Mouse (Mus musculus) c-Kit-negative CD71-positive TER-119-positive erythroid progenitor cells, embryonic 14.5 days (primary cell): ENCODE data around the gene Kif3a.

Experiments used
- DNase-seq: peaks from one replicate; pipeline ENCODE4 v3.0.0-alpha.2; 2013; ENCODE audit warnings: low read depth, low spot score

The Kif3a gene

GRCm38 (mm10) chr11:53567224-53568014 lies at the start of gene Kif3a:
Gene Kif3a (plus strand): TSS chr11:53567379.
- DNase-seq, result peak; percentile 95

GRCm38 (mm10) chr11:53518759-53519158 lies 48.4 kb upstream of the Kif3a start:
- peak; percentile 19 for DNase-seq

GRCm38 (mm10) chr11:53519207-53520121 lies 47.7 kb upstream of the Kif3a start, which contains the start of gene Sept8:
Gene Sept8 (plus strand): TSS chr11:53519257.
- peak; percentile 66 for DNase-seq

DNA sequence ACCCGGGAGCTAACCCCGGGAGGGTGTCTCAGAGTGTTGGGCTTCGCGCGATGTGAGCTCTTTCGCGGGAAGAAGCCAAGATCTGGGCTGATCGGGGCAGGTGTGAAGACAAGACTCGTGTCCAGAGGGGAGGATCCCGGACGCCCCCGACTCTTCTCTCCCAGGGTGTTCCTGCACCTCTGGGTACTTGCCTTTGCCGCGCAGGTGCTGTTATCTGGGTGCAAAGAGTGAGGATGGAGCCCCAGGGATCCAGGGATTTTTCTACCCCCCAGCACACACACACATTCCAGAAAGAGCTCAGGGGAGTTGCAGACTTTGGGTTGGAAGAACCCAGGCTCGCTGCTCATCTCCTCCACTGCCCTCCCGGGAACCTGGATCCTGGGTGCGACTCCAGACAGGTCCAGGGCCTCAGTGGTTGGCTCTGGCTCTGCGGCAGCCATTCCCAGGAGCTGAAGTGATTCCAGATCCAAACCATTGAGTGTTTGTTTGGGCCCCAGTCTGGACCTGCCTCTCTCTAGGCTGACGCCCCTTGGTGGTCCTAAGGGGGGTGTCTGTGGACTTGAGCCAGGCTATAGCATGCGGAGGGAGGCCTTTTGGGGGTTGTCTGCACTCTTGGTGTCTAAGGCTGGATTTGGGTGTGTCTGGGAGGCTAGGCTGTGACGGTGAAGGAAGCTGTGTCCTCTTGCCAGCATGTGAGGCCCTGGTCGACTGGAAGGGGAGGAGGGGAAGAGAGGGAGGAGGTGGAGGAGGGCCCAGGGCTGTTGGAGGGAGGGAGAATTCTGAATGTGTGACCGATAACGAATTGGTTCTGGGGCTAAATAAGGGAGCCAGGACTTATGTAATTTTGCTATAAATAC lies 46.8 kb upstream of the Kif3a start:
- DNase-seq, result peak; percentile 62

DNA sequence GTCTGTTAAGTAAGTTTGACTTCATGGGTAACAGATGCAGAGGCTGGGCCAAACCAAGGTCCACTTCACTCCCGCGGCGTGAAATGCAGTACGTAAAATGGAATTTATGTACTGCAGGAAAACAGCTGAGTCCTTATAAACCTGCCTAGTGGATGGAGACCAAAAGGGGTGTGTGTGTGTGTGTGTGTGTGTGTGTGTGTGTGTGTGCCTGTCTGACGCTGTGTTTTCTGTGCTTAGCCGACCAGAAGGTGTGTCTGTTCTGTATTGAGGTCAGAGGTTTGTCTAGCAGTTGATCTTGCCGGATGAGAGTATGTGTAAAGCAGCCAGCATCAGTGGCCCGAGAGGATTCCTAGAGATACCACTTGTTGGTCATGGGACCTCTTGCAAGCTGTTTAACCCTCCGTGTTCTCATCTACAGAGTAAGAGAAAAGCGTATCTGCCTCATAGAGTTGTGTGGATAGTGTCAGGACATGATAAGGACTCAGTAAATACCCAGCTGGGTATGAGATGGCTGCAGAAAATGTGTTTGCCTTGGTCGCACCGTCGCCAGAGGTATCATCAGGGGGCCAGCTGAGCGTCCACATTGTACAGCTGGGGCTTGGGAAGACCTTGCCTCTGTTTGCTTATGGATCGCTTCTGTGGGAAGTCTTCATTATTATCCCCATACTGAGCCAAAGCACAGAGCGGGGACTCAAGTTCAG lies 45.9 kb upstream of the Kif3a start:
- DNase-seq, result peak; percentile 29

DNA sequence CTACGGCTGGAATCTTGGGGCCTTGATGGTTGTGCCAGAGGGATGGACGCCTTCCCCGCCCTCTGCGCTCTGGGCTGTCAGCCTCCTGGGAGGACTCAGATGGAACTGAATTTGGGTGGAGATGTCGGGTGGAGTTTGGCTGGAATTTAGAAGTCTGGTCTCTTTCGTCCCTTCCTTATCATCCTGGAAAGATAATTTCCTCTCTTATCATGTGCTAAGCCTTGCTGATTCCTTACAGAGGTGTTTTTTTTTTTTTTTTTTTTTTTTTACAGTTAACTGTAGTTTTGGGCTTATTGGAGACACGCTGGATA lies 45.4 kb upstream of the Kif3a start:
- DNase-seq, result peak; percentile 56

DNA sequence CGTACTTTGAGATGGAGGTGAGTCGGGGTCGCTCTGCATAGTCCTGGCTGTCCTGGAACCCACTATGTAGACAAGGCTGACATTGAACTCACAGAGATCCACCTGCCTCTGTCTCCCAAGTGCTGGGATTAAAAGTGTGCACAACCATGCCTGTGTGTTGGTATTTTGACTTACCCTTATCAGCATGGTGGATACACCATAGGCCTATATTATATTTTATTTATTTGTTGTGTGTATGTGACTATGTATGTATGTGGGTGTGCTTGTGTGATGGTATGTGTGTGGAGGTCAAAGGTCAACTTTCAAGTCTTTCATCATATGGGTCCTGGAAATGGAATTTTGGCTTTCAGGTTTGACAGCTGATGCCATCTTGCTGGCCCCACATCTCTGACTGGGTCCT lies 44.8 kb upstream of the Kif3a start:
- no peak for DNase-seq

DNA sequence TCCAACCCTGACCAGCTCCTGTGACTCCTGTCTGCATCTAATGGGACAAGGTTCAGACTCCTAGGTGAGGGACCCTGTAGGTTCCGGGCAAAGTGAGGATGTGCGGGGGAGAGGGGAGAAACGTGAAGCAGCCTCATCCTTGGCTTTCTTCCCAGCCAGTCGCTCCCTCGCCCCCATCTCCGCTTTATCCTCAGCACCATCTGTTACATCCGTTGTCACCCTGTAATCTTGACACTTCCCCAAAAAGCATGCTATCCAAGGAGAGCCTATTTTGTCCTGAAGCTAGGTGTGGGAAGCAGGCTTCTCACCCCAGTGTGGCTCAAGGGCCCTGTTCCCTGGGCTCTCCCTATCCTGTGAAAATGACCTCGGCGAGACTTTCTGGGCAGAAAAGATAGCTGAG lies 44.2 kb upstream of the Kif3a start:
- DNase-seq, result no peak

DNA sequence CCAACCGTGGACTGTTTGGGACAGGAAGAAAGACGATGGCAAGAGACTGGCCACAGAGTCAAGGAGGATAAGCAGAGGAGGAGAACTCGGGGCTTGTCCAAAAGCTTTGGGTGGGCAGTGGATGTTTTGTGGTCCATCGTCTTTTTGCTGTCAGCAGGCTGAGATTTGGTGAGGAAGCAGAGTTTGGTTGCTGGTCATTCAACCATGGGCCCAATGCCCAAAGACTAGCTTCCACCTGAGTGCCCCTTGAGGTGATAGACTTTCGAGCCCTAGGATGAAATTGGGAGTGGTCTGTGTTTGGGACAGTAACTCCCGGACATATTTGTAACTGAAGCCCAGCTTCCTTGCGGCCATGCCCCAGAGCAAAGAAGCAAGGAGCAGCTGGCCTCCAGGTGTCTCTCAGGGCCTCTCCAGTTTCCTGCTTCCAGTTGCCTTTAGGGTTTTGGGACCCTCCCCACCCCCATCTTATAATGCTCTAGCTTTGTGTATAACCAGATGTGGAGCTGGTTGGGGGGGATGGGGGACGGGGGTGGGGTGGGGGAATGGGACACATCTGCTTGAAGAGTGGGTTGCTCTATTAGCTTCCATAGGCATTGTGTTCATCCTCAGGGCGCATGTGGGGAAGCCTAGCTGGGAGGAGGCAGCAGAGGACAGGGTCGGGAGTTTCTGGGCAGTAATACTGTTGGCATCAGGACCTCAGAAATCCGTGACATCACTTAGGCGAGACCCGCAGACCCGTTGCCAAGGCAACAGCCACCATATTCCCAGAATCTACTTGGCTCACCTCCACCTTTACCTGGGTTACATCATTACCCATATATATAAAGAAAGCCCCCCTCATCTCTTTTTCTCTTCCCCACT lies 43.4 kb upstream of the Kif3a start:
- DNase-seq, result no peak

- no peak for DNase-seq
Observed at GRCm38 (mm10) chr11:53524905-53525304, 42.3 kb upstream of the Kif3a start.

GRCm38 (mm10) chr11:53525461-53525860 lies 41.7 kb upstream of the Kif3a start:
- DNase-seq, result no peak

DNA sequence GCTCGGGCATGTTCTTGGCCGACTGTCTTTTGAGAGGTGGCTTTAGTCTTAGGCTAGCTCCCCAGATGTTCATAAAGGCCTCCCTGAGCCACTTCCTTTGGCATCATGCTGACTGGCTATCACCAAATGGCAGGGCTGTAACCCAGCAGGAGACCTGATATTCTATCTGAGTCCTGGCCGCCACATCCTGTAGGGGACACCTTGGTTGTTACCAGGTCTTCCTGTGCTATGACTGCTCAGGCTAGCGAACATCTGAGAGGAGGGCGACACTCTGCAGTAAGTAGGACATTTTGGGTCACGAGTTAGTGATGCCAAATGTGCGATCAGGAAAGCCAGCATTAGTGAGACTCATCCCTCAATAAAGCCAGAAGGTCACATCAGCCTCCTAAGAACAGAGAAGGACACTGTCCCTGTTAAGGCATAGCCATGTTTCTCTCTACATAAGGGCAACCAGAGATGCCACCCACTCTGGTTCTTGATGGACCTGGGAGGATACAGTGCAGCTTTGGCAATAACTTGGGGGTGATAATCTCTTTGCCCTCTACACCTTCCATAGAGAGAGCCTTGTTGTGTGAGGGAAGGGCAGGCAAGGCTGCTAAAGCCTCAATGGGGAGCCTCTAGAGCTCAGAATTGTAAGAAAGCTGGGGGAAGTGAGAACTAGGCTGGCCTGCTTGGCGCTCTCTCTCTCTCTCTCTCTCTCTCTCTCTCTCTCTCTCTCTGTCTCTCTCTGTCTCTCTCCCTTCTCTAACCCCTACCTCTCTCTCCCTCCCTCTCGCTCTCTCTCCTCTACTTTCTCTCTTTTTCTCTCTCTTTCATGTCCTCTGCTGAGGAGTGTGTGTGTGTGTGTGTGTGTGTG lies 38.6 kb upstream of the Kif3a start:
- no peak for DNase-seq

- DNase-seq, result no peak
Observed at GRCm38 (mm10) chr11:53529253-53529557, 38.0 kb upstream of the Kif3a start.

GRCm38 (mm10) chr11:53530001-53530400 lies 37.2 kb upstream of the Kif3a start:
- no peak for DNase-seq

- no peak for DNase-seq
Observed at GRCm38 (mm10) chr11:53531578-53532230, 35.5 kb upstream of the Kif3a start.

DNA sequence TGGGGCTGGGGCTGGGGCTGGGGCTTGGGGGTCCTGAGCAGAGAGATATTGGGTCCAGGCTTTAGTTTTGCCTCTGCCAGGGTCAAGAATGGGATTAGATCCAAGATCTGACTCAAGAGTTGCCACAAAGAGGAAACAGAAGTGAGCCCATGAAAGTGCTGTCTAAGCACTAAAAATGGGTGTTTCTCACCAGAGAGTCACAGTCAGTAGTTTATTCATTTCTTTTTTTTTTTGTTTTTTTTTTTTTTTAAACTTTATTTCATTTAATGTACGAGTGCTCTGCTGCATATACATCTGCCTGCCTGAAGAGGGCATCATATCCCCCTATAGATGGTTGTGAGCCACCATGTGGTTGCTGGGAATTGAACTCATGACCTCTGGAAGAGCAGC lies 35.0 kb upstream of the Kif3a start:
- no peak for DNase-seq

- no peak for DNase-seq
Observed at GRCm38 (mm10) chr11:53539002-53539491, 28.1 kb upstream of the Kif3a start.

- DNase-seq, result no peak
Observed at GRCm38 (mm10) chr11:53540394-53540793, 26.8 kb upstream of the Kif3a start.

DNA sequence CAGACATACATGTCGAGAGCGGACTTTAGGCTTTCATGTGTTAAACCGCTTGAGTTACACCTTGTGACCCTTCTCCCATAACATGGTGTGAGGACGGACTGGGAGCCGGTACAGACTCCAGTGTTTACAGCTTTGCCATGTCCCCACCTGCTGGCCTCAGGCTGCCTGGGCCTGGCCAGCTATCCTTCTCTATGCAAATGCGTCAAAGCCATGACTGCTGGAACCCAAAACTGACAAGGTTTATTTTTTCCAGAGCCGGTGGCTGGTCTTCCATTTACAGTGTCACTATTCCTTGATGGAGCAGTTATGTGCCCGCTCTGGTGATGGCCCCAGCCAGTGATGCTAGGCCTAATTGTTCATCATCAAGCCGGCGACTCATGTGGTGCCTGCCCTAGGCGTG lies 26.0 kb upstream of the Kif3a start:
- DNase-seq, result no peak
